Mouse (Mus musculus) G1E (cell line): ENCODE results near the gene Nbas. TPM values are rescaled to one million over a fixed set of nuclear protein-coding genes. Genes with fewer than 3 reads are reported as not detected.

Experiments used
- ATAC-seq: 2 replicates; pipeline ENCODE4 v1.8.0; 2016; ENCODE audit warnings: mild to moderate bottlenecking; ENCODE audit not compliant: insufficient number of reproducible peaks, poor library complexity, low FRiP score, severe bottlenecking; ENCODE audit errors: extremely low read depth
- DNase-seq: peaks from one replicate; pipeline ENCODE4 v3.0.0; 2012; ENCODE audit warnings: low spot score
- H3K27me3 ChIP-seq: 2 replicates; pipeline ENCODE4 v1.6.1; 2012; ENCODE audit warnings: mild to moderate bottlenecking, low read length, inconsistent platforms; ENCODE audit not compliant: insufficient read depth
- H3K36me3 ChIP-seq: replicated peaks from 2 replicates; pipeline ENCODE3; 2012; ENCODE audit warnings: mild to moderate bottlenecking, inconsistent platforms
- H3K4me1 ChIP-seq: 2 replicates; pipeline ENCODE4 v1.6.1; 2012; ENCODE audit warnings: low read depth, low read length, inconsistent platforms, mixed read lengths; ENCODE audit not compliant: insufficient read depth
- H3K4me3 ChIP-seq: 2 replicates; pipeline ENCODE4 v1.5.1; 2012; ENCODE audit warnings: low read depth, mild to moderate bottlenecking, inconsistent platforms, low read length, moderate library complexity, mixed read lengths
- H3K9me3 ChIP-seq: replicated peaks from 2 replicates; pipeline ENCODE4 v1.6.1; 2012; ENCODE audit warnings: inconsistent platforms
- CTCF ChIP-seq: IDR thresholded peaks from 2 replicates; pipeline ENCODE4 v1.5.1; 2012; ENCODE audit warnings: low read depth, low read length, inconsistent platforms, mixed read lengths
- GATA1 ChIP-seq: IDR thresholded peaks from 2 replicates; pipeline ENCODE4 v1.6.1; 2012; ENCODE audit warnings: borderline replicate concordance, low read length, inconsistent platforms, mixed read lengths
- GATA2 ChIP-seq: IDR thresholded peaks from 2 replicates; pipeline ENCODE4 v1.6.1; 2012; ENCODE audit warnings: low read depth, low read length, inconsistent platforms, borderline replicate concordance
- POLR2AphosphoS5 ChIP-seq: IDR thresholded peaks from 2 replicates; pipeline ENCODE4 v1.6.1; 2012; ENCODE audit warnings: low read depth, low read length, inconsistent platforms; ENCODE audit not compliant: insufficient replicate concordance
- TAL1 ChIP-seq: conservative IDR thresholded peaks from 2 replicates; pipeline ENCODE4 v1.6.1; 2012; ENCODE audit warnings: low read depth, low read length, inconsistent platforms, mixed read lengths
- polyA plus RNA-seq: library from polyadenylated mRNA; stranded (reverse); fragments of >175 nt; gene quantifications from 2 replicates; pipeline ENCODE4 v1.2.3, GENCODE M21; 2012
- total RNA-seq, 2 experiments: library from RNA; stranded (forward) in 1 of 2; stranded (reverse) in 1 of 2; fragments of 200-1000 nt in 1 of 2; fragments of >200 nt in 1 of 2; fragmentation: Nextera tagmentation in 1 of 2; gene quantifications; 2 replicates each; pipeline ENCODE4 v1.2.3; 2014 to 2017

Gene Nbas
- total and polyA plus RNA-seq, 3 experiments, result 7.0 to 37.3 (median 19.6) TPM

- H3K36me3 ChIP-seq, result peaks cover 25% of the 10 kb centered on the region
- H3K4me3 ChIP-seq, result no peak overlapping the region
- no peaks in the 10 kb centered on the region for H3K4me1 ChIP-seq
- DNase-seq (no peak), ATAC-seq (no peak)
- H3K27me3 ChIP-seq, result no peaks in the 10 kb centered on the region
- TF ChIP-seq GATA1 (no peak), GATA2 (no peak), CTCF (no peak), POLR2AphosphoS5 (no peak), TAL1 (no peak)
- no peaks in the 10 kb centered on the region for H3K9me3 ChIP-seq
Measured at GRCm38 (mm10) chr12:13465554-13465953, 196.6 kb downstream of the Nbas start.

DNA sequence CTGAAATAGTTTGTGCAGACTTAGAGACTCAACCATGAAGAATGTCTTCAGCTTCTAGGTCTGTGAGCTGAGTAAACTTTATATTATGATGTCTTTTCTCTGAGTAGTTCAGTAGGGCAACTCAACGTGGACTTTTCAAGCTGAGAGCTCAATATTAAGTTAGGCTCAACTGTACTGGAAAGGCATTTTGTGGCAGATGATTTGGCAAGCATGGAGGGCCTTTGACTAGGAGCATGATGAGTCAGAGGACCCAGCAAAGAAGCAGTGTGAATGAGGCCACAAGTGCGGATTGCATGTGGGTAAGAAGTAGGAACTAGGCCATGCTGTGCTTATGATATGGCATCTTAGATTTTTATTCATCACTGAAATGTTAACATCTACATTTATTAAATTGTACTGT, 205.9 kb downstream of the Nbas start:
- H3K4me1 ChIP-seq, result no peaks in the 10 kb centered on the region
- no peaks in the 10 kb centered on the region for H3K27me3 ChIP-seq
- no peaks in the 10 kb centered on the region for H3K9me3 ChIP-seq
- ATAC-seq (no peak), DNase-seq (no peak)
- H3K4me3 ChIP-seq, result no peak overlapping the region
- peaks cover 53% of the 10 kb centered on the region for H3K36me3 ChIP-seq
- TF ChIP-seq CTCF, result no peak
- no peak for TF ChIP-seq TAL1
- no peak for TF ChIP-seq POLR2AphosphoS5
- TF ChIP-seq GATA1, result no peak
- no peak for TF ChIP-seq GATA2

DNA sequence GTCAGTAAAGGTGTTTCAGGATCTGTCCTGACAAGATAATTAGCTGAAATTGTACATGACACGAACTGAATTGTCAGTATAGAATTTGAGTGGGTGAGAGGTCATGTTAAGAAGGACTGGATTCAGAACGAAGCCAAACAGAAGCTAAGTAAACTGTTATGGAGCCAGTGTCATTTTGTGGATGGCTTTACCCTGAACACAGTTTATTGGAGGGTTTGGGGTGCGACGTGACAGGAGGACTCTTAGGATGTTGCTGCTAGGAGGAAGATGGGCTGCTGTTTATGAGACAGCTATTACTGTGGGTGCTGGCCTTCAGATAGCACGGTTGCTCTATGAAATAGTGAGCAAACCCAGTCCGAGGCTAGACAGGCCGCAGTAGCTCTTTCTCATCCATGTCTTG, 210.2 kb downstream of the Nbas start:
- Histone ChIP-seq H3K4me1 (no peaks in the 10 kb centered on the region), H3K9me3 (no peaks in the 10 kb centered on the region), H3K36me3 (peaks cover 53% of the 10 kb centered on the region), H3K4me3 (no peak overlapping the region), H3K27me3 (no peaks in the 10 kb centered on the region)
- TF ChIP-seq POLR2AphosphoS5 (no peak), GATA1 (no peak), GATA2 (no peak), TAL1 (no peak), CTCF (no peak)
- ATAC-seq (no peak), DNase-seq (no peak)

- no peak for DNase-seq
- ATAC-seq, result no peak
- no peak for TF ChIP-seq TAL1
- TF ChIP-seq GATA1, result no peak
- no peak for TF ChIP-seq POLR2AphosphoS5
Measured at GRCm38 (mm10) chr12:13486278-13486677, 217.3 kb downstream of the Nbas start.

DNA sequence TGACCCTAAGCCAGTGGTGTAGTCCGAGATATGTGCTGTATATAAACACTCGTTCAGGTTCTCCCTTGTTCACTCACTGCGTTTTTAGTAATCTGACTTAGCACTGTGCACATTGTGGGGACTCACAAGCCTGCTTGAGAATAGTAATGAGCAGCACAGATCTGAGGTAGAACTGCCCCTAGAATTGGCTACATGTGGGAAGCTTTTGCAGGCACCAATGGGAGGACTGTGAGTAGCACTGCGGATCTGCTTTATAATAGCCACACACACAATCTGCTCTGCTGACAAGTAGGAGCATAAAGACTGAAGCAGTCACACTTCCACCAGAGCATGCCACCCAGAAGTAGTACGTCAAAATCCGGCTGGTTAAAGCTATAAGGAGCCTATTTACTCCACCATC, 228.3 kb downstream of the Nbas start:
- no peak for DNase-seq
- peaks cover 33% of the 10 kb centered on the region for H3K36me3 ChIP-seq
- ATAC-seq, result no peak
- H3K4me3 ChIP-seq, result no peak overlapping the region
- no peaks in the 10 kb centered on the region for H3K27me3 ChIP-seq
- TF ChIP-seq CTCF, result no peak
- no peak for TF ChIP-seq GATA1
- TF ChIP-seq TAL1, result no peak
- TF ChIP-seq POLR2AphosphoS5, result no peak
- no peak for TF ChIP-seq GATA2
- H3K9me3 ChIP-seq, result no peaks in the 10 kb centered on the region
- H3K4me1 ChIP-seq, result no peaks in the 10 kb centered on the region

More at GRCm38 (mm10) chr12:13486278-13486677, 217.3 kb downstream of the Nbas start:
- Histone ChIP-seq H3K9me3 (no peaks in the 10 kb centered on the region), H3K36me3 (peaks cover 36% of the 10 kb centered on the region), H3K27me3 (no peaks in the 10 kb centered on the region), H3K4me1 (no peaks in the 10 kb centered on the region), H3K4me3 (no peak overlapping the region)

DNA sequence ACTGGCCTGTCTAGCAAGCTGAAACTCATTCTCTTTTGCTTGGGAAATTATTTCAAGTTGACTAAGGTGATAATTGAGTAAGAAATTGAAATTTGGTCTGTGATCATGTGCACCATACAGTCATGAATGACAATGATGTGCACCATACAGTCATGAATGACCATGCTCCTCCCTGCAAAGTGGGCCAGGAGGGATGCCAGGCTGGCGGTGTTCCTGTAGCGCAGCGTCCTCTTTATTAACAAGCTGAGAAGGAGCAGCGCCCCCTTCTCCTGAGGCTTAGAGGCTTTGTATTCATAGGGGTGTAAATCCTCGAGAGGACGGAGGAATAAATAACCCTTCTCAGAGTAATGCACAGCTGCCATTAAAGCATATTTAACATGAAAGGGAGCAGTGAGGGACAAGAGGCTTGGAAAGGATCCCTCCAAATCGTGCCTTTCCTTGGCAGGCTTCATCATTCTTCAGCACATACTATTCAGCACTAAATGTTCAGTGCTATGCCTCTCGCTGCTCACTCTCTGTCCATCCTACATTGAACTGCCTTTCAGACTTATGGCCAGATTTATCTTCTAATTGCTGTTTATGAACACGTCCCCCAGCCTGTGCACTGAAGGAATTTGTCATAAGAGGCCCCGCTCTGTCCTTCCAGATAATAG, 230.4 kb downstream of the Nbas start:
- Histone ChIP-seq H3K27me3 (no peaks in the 10 kb centered on the region), H3K9me3 (no peaks in the 10 kb centered on the region), H3K4me1 (no peaks in the 10 kb centered on the region), H3K36me3 (peaks cover 33% of the 10 kb centered on the region), H3K4me3 (no peak overlapping the region)
- no peak for ATAC-seq
- TF ChIP-seq TAL1 (no peak), CTCF (no peak), POLR2AphosphoS5 (no peak), GATA2 (no peak), GATA1 (no peak)
- no peak for DNase-seq

DNA sequence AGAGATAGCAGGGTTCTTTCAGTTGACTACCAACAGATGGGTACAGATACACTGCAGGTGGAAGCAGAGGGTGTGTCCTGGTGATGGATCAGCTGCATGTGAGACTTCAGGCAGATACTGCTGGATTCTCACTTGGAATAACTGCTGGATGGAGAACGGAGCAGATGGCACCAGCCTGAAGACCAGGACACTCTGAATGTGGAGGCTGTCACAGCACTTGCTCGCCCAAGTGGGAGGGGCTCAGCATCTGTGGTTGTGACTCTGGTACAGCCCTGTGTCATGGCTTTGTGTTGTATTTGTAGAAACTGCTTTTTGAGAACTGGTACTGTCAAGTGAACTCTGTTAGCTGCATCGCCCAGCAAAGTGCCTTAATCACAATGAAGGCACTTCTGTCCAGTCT, 231.3 kb downstream of the Nbas start:
- no peaks in the 10 kb centered on the region for H3K27me3 ChIP-seq
- H3K4me1 ChIP-seq, result no peaks in the 10 kb centered on the region
- no peak overlapping the region for H3K4me3 ChIP-seq
- H3K36me3 ChIP-seq, result peaks cover 29% of the 10 kb centered on the region
- DNase-seq (no peak), ATAC-seq (no peak)
- no peak for TF ChIP-seq GATA2
- TF ChIP-seq POLR2AphosphoS5, result no peak
- TF ChIP-seq GATA1, result no peak
- no peak for TF ChIP-seq TAL1
- TF ChIP-seq CTCF, result no peak
- H3K9me3 ChIP-seq, result no peaks in the 10 kb centered on the region
